Mouse (Mus musculus): Measurements from ENCODE around the gene Rnf149. TPM values are rescaled to one million over a fixed set of nuclear protein-coding genes. Genes with fewer than 3 reads are reported as not detected.

Gene Rnf149
- polyA plus RNA-seq, 1 experiment from 2014 or later = 30.2 TPM

GRCm38 (mm10) chr1:39581215-39581614 lies 4.0 kb upstream of the Rnf149 start:
- WGBS = 74% methylated on average over 2 of the region's 3 CpGs
- ATAC-seq (ENCODE audit: low FRiP score, low TSS enrichment) (no peak), DNase-seq (ENCODE audit: low spot score) (no peak)
- H3K27ac ChIP-seq (replicated peaks) = no peak overlapping the region
- no peak overlapping the region for H3K4me3 ChIP-seq (ENCODE audit: low read depth, low read length)
- no peaks in the 10 kb centered on the region for H3K9me3 ChIP-seq (ENCODE audit: control insufficient read depth, low read length)
- no peak overlapping the region for H3K4me2 ChIP-seq (replicated peaks; ENCODE audit: low read depth)
- H3K4me1 ChIP-seq (replicated peaks; ENCODE audit: control insufficient read depth, insufficient read depth) = no peaks in the 10 kb centered on the region
- H3K36me3 ChIP-seq (ENCODE audit: control insufficient read depth, insufficient read depth, low read length) = no peaks in the 10 kb centered on the region
- TF ChIP-seq EP300 (optimal IDR thresholded peaks at IDR 0.05) = no peak
- TF ChIP-seq CTCF (IDR thresholded peaks at IDR 0.05; ENCODE audit: low read depth) = no peak
- no peaks in the 10 kb centered on the region for H3K27me3 ChIP-seq (ENCODE audit: control insufficient read depth, insufficient read depth, low read length)
- no peak overlapping the region for H3K9ac ChIP-seq (ENCODE audit: low read length)

- no peak overlapping the region for H3K4me3 ChIP-seq (ENCODE audit: low read depth, low read length)
- ATAC-seq (ENCODE audit: low FRiP score, low TSS enrichment) = no peak
- TF ChIP-seq EP300 (optimal IDR thresholded peaks at IDR 0.05) (no peak), CTCF (IDR thresholded peaks at IDR 0.05; ENCODE audit: low read depth) (no peak)
- no peaks in the 10 kb centered on the region for H3K4me1 ChIP-seq (replicated peaks; ENCODE audit: control insufficient read depth, insufficient read depth)
- no peaks in the 10 kb centered on the region for H3K27me3 ChIP-seq (ENCODE audit: control insufficient read depth, insufficient read depth, low read length)
- 0 out of 2 replicates have a peak overlapping the region, but pooled peaks have one; percentile 36 for H3K27ac ChIP-seq (replicated peaks)
- no peak overlapping the region for H3K4me2 ChIP-seq (replicated peaks; ENCODE audit: low read depth)
- no peaks in the 10 kb centered on the region for H3K36me3 ChIP-seq (ENCODE audit: control insufficient read depth, insufficient read depth, low read length)
- no peak for DNase-seq (ENCODE audit: low spot score)
- 62% methylated on average over 6 of the region's 6 CpGs for WGBS
- no peaks in the 10 kb centered on the region for H3K9me3 ChIP-seq (ENCODE audit: control insufficient read depth, low read length)
- H3K9ac ChIP-seq (ENCODE audit: low read length) = no peak overlapping the region
These were observed 1.9 kb upstream of the Rnf149 start for GRCm38 (mm10) chr1:39579139-39579538.

DNA sequence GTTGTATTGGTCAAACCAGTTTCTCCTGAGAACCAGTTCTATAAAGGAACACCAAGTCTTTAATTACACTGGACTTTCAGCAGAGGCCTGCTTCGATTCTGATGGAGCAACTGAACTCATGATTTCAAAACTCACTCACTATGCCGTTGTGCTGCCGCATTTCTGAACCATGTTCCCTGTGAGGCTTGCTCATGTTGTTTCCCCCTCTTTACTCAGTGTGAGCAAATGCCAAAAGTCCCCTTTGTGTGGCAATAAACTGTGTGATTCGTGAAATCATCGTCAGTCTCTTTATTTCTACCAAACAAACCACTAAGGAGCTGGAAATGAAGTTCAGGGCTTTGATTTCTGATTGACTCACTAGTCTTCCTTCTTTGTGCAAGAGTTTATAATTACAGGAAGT lies 1.2 kb upstream of the Rnf149 start:
- Histone ChIP-seq H3K4me3 (ENCODE audit: low read depth, low read length) (no peak overlapping the region), H3K27ac (replicated peaks) (no peak overlapping the region), H3K9me3 (ENCODE audit: control insufficient read depth, low read length) (no peaks in the 10 kb centered on the region), H3K36me3 (ENCODE audit: control insufficient read depth, insufficient read depth, low read length) (no peaks in the 10 kb centered on the region), H3K4me2 (replicated peaks; ENCODE audit: low read depth) (no peak overlapping the region), H3K4me1 (replicated peaks; ENCODE audit: control insufficient read depth, insufficient read depth) (no peaks in the 10 kb centered on the region), H3K27me3 (ENCODE audit: control insufficient read depth, insufficient read depth, low read length) (no peaks in the 10 kb centered on the region), H3K9ac (ENCODE audit: low read length) (no peak overlapping the region)
- no peak for TF ChIP-seq EP300 (optimal IDR thresholded peaks at IDR 0.05)
- no peak for TF ChIP-seq CTCF (IDR thresholded peaks at IDR 0.05; ENCODE audit: low read depth)
- DNase-seq (ENCODE audit: low spot score) (no peak), ATAC-seq (ENCODE audit: low FRiP score, low TSS enrichment) (no peak)
- 70% methylated on average over 5 of the region's 5 CpGs for WGBS

DNA sequence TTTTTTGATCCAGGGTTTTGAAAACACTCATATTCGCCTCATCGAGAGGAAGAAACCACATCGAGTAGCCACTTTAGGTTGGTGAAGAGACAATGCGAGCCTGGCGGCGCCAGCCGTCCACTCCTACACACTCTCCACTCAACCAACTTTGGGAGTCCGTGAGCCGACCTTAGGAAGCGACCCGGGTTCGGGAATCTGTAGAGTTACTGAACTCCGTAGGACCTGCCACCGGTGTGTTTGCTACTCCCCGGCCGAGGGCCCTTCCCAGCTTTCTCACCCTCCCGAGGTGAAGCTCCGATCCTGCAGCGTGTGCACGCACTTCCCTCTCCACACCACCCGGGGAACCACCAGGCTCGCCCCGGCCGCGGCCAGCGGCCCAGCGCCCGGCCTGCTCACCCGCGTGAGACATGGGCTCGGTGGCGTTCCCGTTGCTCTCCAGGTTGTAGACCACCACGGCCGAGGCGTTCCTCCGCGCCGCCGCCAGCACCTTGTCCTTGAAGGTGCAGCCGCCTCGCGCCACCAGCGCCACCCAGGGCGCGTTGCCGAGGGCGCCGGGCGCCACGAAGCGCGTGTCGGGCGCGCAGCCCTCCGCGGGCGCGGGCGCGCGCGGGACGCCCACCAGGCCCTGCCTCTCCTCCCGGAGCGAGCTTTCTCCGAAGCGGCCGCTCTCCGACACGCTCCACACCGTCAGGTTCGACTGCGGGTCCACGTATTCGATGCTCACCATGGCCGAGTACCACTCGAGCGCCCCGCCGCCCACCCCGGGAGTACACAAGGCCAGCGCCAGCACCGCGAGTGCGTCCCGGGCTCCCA lies 568 bp downstream of the Rnf149 start:
- TF ChIP-seq CTCF (IDR thresholded peaks at IDR 0.05; ENCODE audit: low read depth) = no peak; the same call in 1 of the 2 replicates

GRCm38 (mm10) chr1:39575778-39576375 lies 1.3 kb downstream of the Rnf149 start:
- H3K4me3 ChIP-seq (ENCODE audit: low read depth, low read length) = peak overlapping the region; percentile 86
- 9% methylated on average over 8 of the region's 8 CpGs for WGBS
- DNase-seq (ENCODE audit: low spot score) (no peak), ATAC-seq (ENCODE audit: low FRiP score, low TSS enrichment) (no peak)
- H3K36me3 ChIP-seq (ENCODE audit: control insufficient read depth, insufficient read depth, low read length) = no peaks in the 10 kb centered on the region
- no peaks in the 10 kb centered on the region for H3K9me3 ChIP-seq (ENCODE audit: control insufficient read depth, low read length)
- peak overlapping the region; percentile 78 for H3K4me2 ChIP-seq (replicated peaks; ENCODE audit: low read depth)
- no peak for TF ChIP-seq CTCF (IDR thresholded peaks at IDR 0.05; ENCODE audit: low read depth)
- no peak for TF ChIP-seq EP300 (optimal IDR thresholded peaks at IDR 0.05)
- peak overlapping the region; percentile 90 for H3K9ac ChIP-seq (ENCODE audit: low read length)
- H3K4me1 ChIP-seq (replicated peaks; ENCODE audit: control insufficient read depth, insufficient read depth) = 0 out of 2 replicates have a peak, but pooled peaks cover 2% of the 10 kb centered on the region
- H3K27ac ChIP-seq (replicated peaks) = peak overlapping the region; percentile 99; the same call in 1 of the 2 replicates
- no peaks in the 10 kb centered on the region for H3K27me3 ChIP-seq (ENCODE audit: control insufficient read depth, insufficient read depth, low read length)

More for the DNA sequence above, 568 bp downstream of the Rnf149 start:
- Histone ChIP-seq H3K9ac (ENCODE audit: low read length) (peak overlapping the region; percentile 90), H3K36me3 (ENCODE audit: control insufficient read depth, insufficient read depth, low read length) (no peaks in the 10 kb centered on the region), H3K27me3 (ENCODE audit: control insufficient read depth, insufficient read depth, low read length) (no peaks in the 10 kb centered on the region), H3K4me3 (ENCODE audit: low read depth, low read length) (peak overlapping the region; percentile 86), H3K4me1 (replicated peaks; ENCODE audit: control insufficient read depth, insufficient read depth) (0 out of 2 replicates have a peak, but pooled peaks cover 2% of the 10 kb centered on the region), H3K9me3 (ENCODE audit: control insufficient read depth, low read length) (no peaks in the 10 kb centered on the region), H3K4me2 (replicated peaks; ENCODE audit: low read depth) (peak overlapping the region; percentile 78), H3K27ac (replicated peaks) (peak overlapping the region; percentile 99)
- ATAC-seq (ENCODE audit: low FRiP score, low TSS enrichment) = peak; percentile 70
- DNase-seq (ENCODE audit: low spot score) = peak; percentile 75
- WGBS = under 1% methylated on average over 68 of the region's 88 CpGs

GRCm38 (mm10) chr1:39573890-39574289 lies 3.3 kb downstream of the Rnf149 start:
- Histone ChIP-seq H3K36me3 (ENCODE audit: control insufficient read depth, insufficient read depth, low read length) (no peaks in the 10 kb centered on the region), H3K9me3 (ENCODE audit: control insufficient read depth, low read length) (no peaks in the 10 kb centered on the region), H3K4me2 (replicated peaks; ENCODE audit: low read depth) (no peak overlapping the region), H3K27me3 (ENCODE audit: control insufficient read depth, insufficient read depth, low read length) (no peaks in the 10 kb centered on the region), H3K9ac (ENCODE audit: low read length) (no peak overlapping the region), H3K4me1 (replicated peaks; ENCODE audit: control insufficient read depth, insufficient read depth) (0 out of 2 replicates have a peak, but pooled peaks cover 2% of the 10 kb centered on the region), H3K4me3 (ENCODE audit: low read depth, low read length) (no peak overlapping the region), H3K27ac (replicated peaks) (no peak overlapping the region)
- ATAC-seq (ENCODE audit: low FRiP score, low TSS enrichment) = no peak
- no peak for DNase-seq (ENCODE audit: low spot score)
- TF ChIP-seq EP300 (optimal IDR thresholded peaks at IDR 0.05) (no peak), CTCF (IDR thresholded peaks at IDR 0.05; ENCODE audit: low read depth) (no peak)
- WGBS = 56% methylated on average over 7 of the region's 7 CpGs
